In the genomic region with DNA sequence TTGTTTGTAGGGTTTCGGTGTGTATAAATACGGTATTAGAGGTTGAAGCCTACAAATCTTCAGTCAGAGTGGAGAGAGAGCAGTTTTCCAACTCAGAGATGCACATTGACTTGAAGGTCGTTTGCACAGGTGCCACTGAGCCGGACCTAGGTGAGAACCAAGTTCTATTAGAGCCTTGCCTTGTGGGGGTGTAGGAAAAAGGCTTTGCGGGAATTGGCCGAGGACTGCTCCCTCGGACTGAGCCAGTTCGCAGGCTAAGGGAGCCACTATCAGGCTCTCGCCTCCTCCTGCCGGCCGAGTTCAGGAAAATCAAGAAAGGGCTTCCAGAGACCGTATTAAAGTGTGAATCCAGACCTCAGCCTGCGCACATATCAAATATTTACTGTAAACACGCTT, we compare ENCODE assay signal across 9 mouse cellular contexts. TPM values are rescaled to one million over a fixed set of nuclear protein-coding genes. Genes with fewer than 3 reads are reported as not detected.
A peak's percentile ranks its signal among the peaks of the same experiment; 100 is the strongest.
DNase-seq lines count a peak whose midpoint lies in the region; ATAC-seq lines count a peak whose summit lies in the region.
"Had no signal": no experiment of that assay in that cellular context is flagged by ENCODE, and none has a peak within 500 bp of the region (broad histone marks: within the 10 kb centered on the region; RNA-seq: fewer than 3 reads in every experiment).

No protein-coding gene starts in this region.

- peak; percentile 54 for DNase-seq in adrenal gland, postnatal 10 days
- DNase-seq in adrenal gland, adult 8-10 months: no peak
- DNase-seq in right cerebral cortex, postnatal 4 days: peak; percentile 33
- no peak for DNase-seq in right cerebral cortex, adult 2 months (ENCODE audit: low spot score in 2 of 2)
- no peak for DNase-seq in liver, embryonic 11.5 days (ENCODE audit: low spot score)
- peak; percentile 38 for DNase-seq in ovary, postnatal 36 days (ENCODE audit: low spot score)
- no peak for DNase-seq in layer of hippocampus, adult 11-12 months (ENCODE audit: low spot score)
- DNase-seq in right cerebral cortex, postnatal 36 days (ENCODE audit: low spot score in 2 of 2): no peak

- H3K36me3 ChIP-seq in liver, embryonic 11.5 days (ENCODE audit: control insufficient read depth, insufficient read depth, low read length): no peaks in the 10 kb centered on the region

- no peak overlapping the region for H3K9ac ChIP-seq in liver, embryonic 11.5 days (ENCODE audit: low read depth, low read length)

- peaks cover 100% of the 10 kb centered on the region for H3K27me3 ChIP-seq in liver, embryonic 11.5 days (replicated peaks; ENCODE audit: control insufficient read depth, insufficient read depth, low read length)

- WGBS in liver, embryonic 11.5 days: under 1% methylated on average over 14 of the region's 14 CpGs

- no peak overlapping the region for H3K27ac ChIP-seq in liver, embryonic 11.5 days (ENCODE audit: low read depth, low read length)

- H3K9me3 ChIP-seq in liver, embryonic 11.5 days (ENCODE audit: control insufficient read depth, low read length): no peaks in the 10 kb centered on the region

- no peaks in the 10 kb centered on the region; the same call in 1 of the 2 replicates for H3K4me1 ChIP-seq in liver, embryonic 11.5 days (replicated peaks; ENCODE audit: control insufficient read depth, insufficient read depth, low read length)

- H3K4me3 ChIP-seq in liver, embryonic 11.5 days (ENCODE audit: low read depth, low read length): 0 out of 2 replicates have a peak overlapping the region, but pooled peaks have one; percentile 10
- H3K4me3 ChIP-seq: myocyte had no signal

- H3K4me2 ChIP-seq in liver, embryonic 11.5 days: no peak overlapping the region

- ATAC-seq in liver, embryonic 11.5 days (replicated peaks; ENCODE audit: low FRiP score): no peak

RNA-seq across cellular contexts. Expression of gene Mnx1, which starts 0.9 kb away (rescaled TPM):
- total RNA-seq in adrenal gland, postnatal 10 days (2021): not detected
- total RNA-seq in adrenal gland, adult 8-10 months (2022): not detected
- 0.11 and 0.12 TPM in 2 replicates for polyA plus RNA-seq in liver, embryonic 11.5 days (2014; fragmentation: Nextera tagmentation; extraction: Ambion mirVana)
- polyA plus RNA-seq: myocyte had no signal

RNA-seq across cellular contexts. Expression of gene Nom1, which starts 44.7 kb away (rescaled TPM):
- 10 to 100 TPM; 28.8 to 30.4 TPM for total RNA-seq in adrenal gland, postnatal 10 days (2021)
- 10 to 100 TPM; 36.1 to 44.6 (median 39.2) TPM for total RNA-seq in adrenal gland, adult 8-10 months (2022)
- polyA plus RNA-seq in liver, embryonic 11.5 days (2014; fragmentation: Nextera tagmentation; extraction: Ambion mirVana): 35.6 and 38.1 TPM in 2 replicates

Comparison
In these comparisons a context has a peak if more than half of its experiments do, and no peak if none do; other contexts are left out.
1. DNase-seq: peak in adrenal gland, postnatal 10 days (single experiment), right cerebral cortex, postnatal 4 days (single experiment) and ovary, postnatal 36 days (single experiment); none in adrenal gland, adult 8-10 months (single experiment), right cerebral cortex, adult 2 months (0 of 2), liver, embryonic 11.5 days (single experiment), layer of hippocampus, adult 11-12 months (single experiment) and right cerebral cortex, postnatal 36 days (0 of 2).